23 mouse cellular contexts compared by ENCODE assay signal in the genomic region with DNA sequence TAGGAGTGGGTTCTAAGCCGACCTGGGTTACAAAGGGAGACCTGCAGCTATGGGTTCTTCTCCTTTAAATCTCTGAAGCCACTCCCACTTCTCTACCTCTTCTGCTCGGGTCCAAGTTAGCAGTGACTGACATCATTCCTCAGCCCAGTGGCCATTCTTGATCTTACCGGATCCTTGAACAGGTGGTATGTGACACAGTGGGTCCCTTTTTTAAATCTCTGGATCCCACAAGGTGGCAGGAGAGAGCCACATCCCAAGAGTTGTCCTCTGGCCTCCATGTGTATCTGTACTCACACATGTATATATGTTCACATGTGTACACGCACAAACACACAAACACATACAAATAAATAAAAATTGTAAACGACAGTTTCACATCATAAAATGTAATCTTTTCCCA. TPM values are rescaled to one million over a fixed set of nuclear protein-coding genes. Genes with fewer than 3 reads are reported as not detected.
A peak's percentile ranks its signal among the peaks of the same experiment; 100 is the strongest.
DNase-seq lines count a peak whose midpoint lies in the region; ATAC-seq and TF ChIP-seq lines count a peak whose summit lies in the region.
"Had no signal": no experiment of that assay in that cellular context is flagged by ENCODE, and none has a peak within 500 bp of the region (broad histone marks: within the 10 kb centered on the region; RNA-seq: fewer than 3 reads in every experiment).

No protein-coding gene starts in this region.

- no peak overlapping the region for H3K4me2 ChIP-seq in hindbrain, postnatal 0 days (ENCODE audit: low read depth, low read length)
- no peak overlapping the region for H3K4me2 ChIP-seq in hindbrain, embryonic 11.5 days (replicated peaks; ENCODE audit: low read depth, low read length)
- no peak overlapping the region for H3K4me2 ChIP-seq in liver, postnatal 0 days (ENCODE audit: low read depth, low read length)
- no peak overlapping the region for H3K4me2 ChIP-seq in liver, embryonic 12.5 days
- no peak overlapping the region for H3K4me2 ChIP-seq in stomach, postnatal 0 days (replicated peaks; ENCODE audit: low read depth)
- H3K4me2 ChIP-seq: limb, embryonic 15.5 days; midbrain, embryonic 11.5 days had no signal

- ATAC-seq in hindbrain, postnatal 0 days = no peak
- no peak for ATAC-seq in hindbrain, embryonic 11.5 days (ENCODE audit: low FRiP score)
- ATAC-seq in liver, postnatal 0 days = no peak
- ATAC-seq in liver, embryonic 12.5 days = no peak
- no peak for ATAC-seq in stomach, postnatal 0 days (ENCODE audit: low FRiP score, low TSS enrichment)

- 78% methylated on average over 5 of the region's 5 CpGs for WGBS in hindbrain, postnatal 0 days
- WGBS in hindbrain, embryonic 11.5 days = 86% methylated on average over 5 of the region's 5 CpGs
- 73% methylated on average over 5 of the region's 5 CpGs for WGBS in liver, postnatal 0 days (ENCODE audit: insufficient replicate concordance)
- WGBS in liver, embryonic 12.5 days (ENCODE audit: insufficient replicate concordance) = 64% methylated on average over 5 of the region's 5 CpGs
- 71% methylated on average over 5 of the region's 5 CpGs for WGBS in stomach, postnatal 0 days

- H3K27ac ChIP-seq in hindbrain, postnatal 0 days = no peak overlapping the region
- H3K27ac ChIP-seq in hindbrain, embryonic 11.5 days (ENCODE audit: low read depth, low read length) = no peak overlapping the region
- no peak overlapping the region for H3K27ac ChIP-seq in liver, postnatal 0 days (ENCODE audit: low read depth)
- no peak overlapping the region for H3K27ac ChIP-seq in liver, embryonic 12.5 days
- H3K27ac ChIP-seq in stomach, postnatal 0 days (replicated peaks) = no peak overlapping the region
- H3K27ac ChIP-seq: forebrain, embryonic 10.5 days; limb, embryonic 15.5 days had no signal

- TF ChIP-seq EP300 in liver, postnatal 0 days (IDR thresholded peaks at IDR 0.05; ENCODE audit: low read depth) = no peak
- TF ChIP-seq EP300 in stomach, postnatal 0 days (optimal IDR thresholded peaks at IDR 0.05) = no peak

- DNase-seq in hindbrain, postnatal 0 days (ENCODE audit: low spot score) = no peak
- no peak for DNase-seq in hindbrain, embryonic 11.5 days (ENCODE audit: low spot score)
- no peak for DNase-seq in liver, postnatal 0 days
- no peak for DNase-seq in stomach, postnatal 0 days (ENCODE audit: low spot score)
- DNase-seq in thymus, postnatal 25 days = no peak
- DNase-seq: cerebellum, adult 8-10 months; gastrocnemius, postnatal 10 days; heart, adult 11 months; kidney, adult 9 months; lung, adult 2 months; thymus, postnatal 4 days had no signal

- H3K4me1 ChIP-seq in hindbrain, postnatal 0 days (ENCODE audit: insufficient read depth, low read length) = no peaks in the 10 kb centered on the region
- H3K4me1 ChIP-seq in hindbrain, embryonic 11.5 days (replicated peaks; ENCODE audit: control insufficient read depth, insufficient read depth, low read length) = no peaks in the 10 kb centered on the region
- H3K4me1 ChIP-seq in liver, postnatal 0 days (ENCODE audit: insufficient read depth) = 0 out of 2 replicates have a peak, but pooled peaks cover 7% of the 10 kb centered on the region
- H3K4me1 ChIP-seq in liver, embryonic 12.5 days = no peaks in the 10 kb centered on the region
- peaks cover 11% of the 10 kb centered on the region for H3K4me1 ChIP-seq in E14TG2a.4 (replicated peaks; ENCODE audit: low read depth, low read length)
- H3K4me1 ChIP-seq in stomach, postnatal 0 days (replicated peaks; ENCODE audit: control insufficient read depth, insufficient read depth) = no peaks in the 10 kb centered on the region
- H3K4me1 ChIP-seq: forebrain, embryonic 10.5 days had no signal

- TF ChIP-seq CTCF in hindbrain, postnatal 0 days (IDR thresholded peaks at IDR 0.05; ENCODE audit: low read depth) = 0 out of 2 replicates have a peak, but pooled peaks have one; percentile 2
- TF ChIP-seq CTCF in liver, postnatal 0 days (IDR thresholded peaks at IDR 0.05; ENCODE audit: low read depth) = peak; percentile 35; the same call in 1 of the 2 replicates
- TF ChIP-seq CTCF in E14TG2a.4 (conservative IDR thresholded peaks at IDR 0.05; ENCODE audit: low read length) = peak; percentile 10; the same call in 1 of the 2 replicates
- peak; percentile 45 for TF ChIP-seq CTCF in stomach, postnatal 0 days (IDR thresholded peaks at IDR 0.05; ENCODE audit: low read depth)

- H3K36me3 ChIP-seq in hindbrain, postnatal 0 days (ENCODE audit: insufficient read depth, low read length) = no peaks in the 10 kb centered on the region
- no peaks in the 10 kb centered on the region for H3K36me3 ChIP-seq in hindbrain, embryonic 11.5 days (ENCODE audit: control insufficient read depth, insufficient read depth, low read length)
- H3K36me3 ChIP-seq in liver, postnatal 0 days (replicated peaks; ENCODE audit: insufficient read depth, low read length) = no peaks in the 10 kb centered on the region
- no peaks in the 10 kb centered on the region for H3K36me3 ChIP-seq in liver, embryonic 12.5 days
- no peaks in the 10 kb centered on the region for H3K36me3 ChIP-seq in E14TG2a.4 (ENCODE audit: insufficient read depth, low read length)
- H3K36me3 ChIP-seq in stomach, postnatal 0 days (ENCODE audit: control insufficient read depth, insufficient read depth, low read length) = no peaks in the 10 kb centered on the region
- H3K36me3 ChIP-seq: forebrain, embryonic 10.5 days; limb, embryonic 15.5 days had no signal

- no peaks in the 10 kb centered on the region for H3K27me3 ChIP-seq in hindbrain, postnatal 0 days (ENCODE audit: insufficient read depth, low read length)
- no peaks in the 10 kb centered on the region for H3K27me3 ChIP-seq in hindbrain, embryonic 11.5 days (ENCODE audit: control insufficient read depth, insufficient read depth, low read length)
- H3K27me3 ChIP-seq in liver, postnatal 0 days (ENCODE audit: insufficient read depth, low read length) = no peaks in the 10 kb centered on the region
- H3K27me3 ChIP-seq in liver, embryonic 12.5 days (replicated peaks) = 0 out of 2 replicates have a peak, but pooled peaks cover 13% of the 10 kb centered on the region
- H3K27me3 ChIP-seq in E14TG2a.4 (ENCODE audit: insufficient read depth, low read length) = peaks cover 3% of the 10 kb centered on the region; the same call in 1 of the 2 replicates
- H3K27me3 ChIP-seq in stomach, postnatal 0 days (ENCODE audit: control insufficient read depth, insufficient read depth, low read length) = no peaks in the 10 kb centered on the region
- H3K27me3 ChIP-seq: limb, embryonic 15.5 days had no signal

- no peaks in the 10 kb centered on the region for H3K9me3 ChIP-seq in hindbrain, postnatal 0 days (ENCODE audit: low read length)
- H3K9me3 ChIP-seq in hindbrain, embryonic 11.5 days (ENCODE audit: control insufficient read depth, low read length) = no peaks in the 10 kb centered on the region
- H3K9me3 ChIP-seq in liver, postnatal 0 days (ENCODE audit: low read length) = no peaks in the 10 kb centered on the region
- no peaks in the 10 kb centered on the region for H3K9me3 ChIP-seq in liver, embryonic 12.5 days (replicated peaks)
- no peaks in the 10 kb centered on the region for H3K9me3 ChIP-seq in E14TG2a.4 (ENCODE audit: low read length)
- no peaks in the 10 kb centered on the region for H3K9me3 ChIP-seq in stomach, postnatal 0 days (ENCODE audit: control insufficient read depth, low read length)
- H3K9me3 ChIP-seq: forebrain, embryonic 10.5 days; limb, embryonic 15.5 days had no signal

- no peak overlapping the region for H3K4me3 ChIP-seq in hindbrain, postnatal 0 days (ENCODE audit: low read length)
- H3K4me3 ChIP-seq in hindbrain, embryonic 11.5 days (ENCODE audit: low read depth, low read length) = no peak overlapping the region
- no peak overlapping the region for H3K4me3 ChIP-seq in liver, postnatal 0 days (ENCODE audit: low read depth, low read length)
- H3K4me3 ChIP-seq in liver, embryonic 12.5 days = no peak overlapping the region
- no peak overlapping the region for H3K4me3 ChIP-seq in E14TG2a.4 (replicated peaks; ENCODE audit: low read length)
- H3K4me3 ChIP-seq in stomach, postnatal 0 days (ENCODE audit: low read depth, low read length) = no peak overlapping the region
- H3K4me3 ChIP-seq: forebrain, embryonic 10.5 days; limb, embryonic 15.5 days had no signal

- H3K9ac ChIP-seq in hindbrain, postnatal 0 days (replicated peaks; ENCODE audit: low read length) = no peak overlapping the region
- no peak overlapping the region for H3K9ac ChIP-seq in hindbrain, embryonic 11.5 days (ENCODE audit: low read depth, low read length)
- H3K9ac ChIP-seq in liver, postnatal 0 days (replicated peaks) = no peak overlapping the region
- H3K9ac ChIP-seq in liver, embryonic 12.5 days = no peak overlapping the region
- no peak overlapping the region for H3K9ac ChIP-seq in stomach, postnatal 0 days (ENCODE audit: low read length)
- H3K9ac ChIP-seq: limb, embryonic 15.5 days had no signal

RNA-seq across cellular contexts. Expression of gene Gcm1, which starts 16.4 kb away (rescaled TPM):
- 0.10 TPM in 1 of 2 replicates, not detected in the other for total RNA-seq in hindbrain, postnatal 0 days (2014; rRNA removed)
- 0.09 and 0.11 TPM in 2 replicates for polyA plus RNA-seq in hindbrain, postnatal 0 days (2015; fragmentation: Nextera tagmentation; extraction: Ambion mirVana)
- polyA plus RNA-seq in hindbrain, embryonic 11.5 days (2014; fragmentation: Nextera tagmentation; extraction: Ambion mirVana) = 0.10 TPM in 1 of 2 replicates, not detected in the other
- not detected in 2 replicates for polyA plus RNA-seq in liver, postnatal 0 days (2015; fragmentation: Nextera tagmentation; extraction: Ambion mirVana)
- polyA plus RNA-seq in liver, embryonic 12.5 days (2016; fragmentation: Nextera tagmentation; extraction: Ambion mirVana) = not detected in 2 replicates
- polyA plus RNA-seq in stomach, postnatal 0 days (2015; fragmentation: Nextera tagmentation; extraction: Ambion mirVana) = not detected in 2 replicates
- total RNA-seq: adrenal gland, adult 18-20 months; gastrocnemius, postnatal 10 days; hematopoietic stem cell, adult 5-6 weeks; layer of hippocampus, postnatal 25 days; left cerebral cortex, postnatal 36 days had no signal
- polyA plus RNA-seq: C2C12; forebrain, embryonic 10.5 days; heart, embryonic 14.5 days; limb, embryonic 15.5 days; lung, adult 2 months; neural tube, embryonic 14.5 days had no signal
